Mouse (Mus musculus) yolk sac, embryonic 10.5 days (tissue): ENCODE results near the gene Ssna1.

Experiments used
- DNase-seq: peaks from one replicate; pipeline ENCODE4 v3.0.0-alpha.2; 2017; ENCODE audit warnings: low spot score

Gene Ssna1

DNA sequence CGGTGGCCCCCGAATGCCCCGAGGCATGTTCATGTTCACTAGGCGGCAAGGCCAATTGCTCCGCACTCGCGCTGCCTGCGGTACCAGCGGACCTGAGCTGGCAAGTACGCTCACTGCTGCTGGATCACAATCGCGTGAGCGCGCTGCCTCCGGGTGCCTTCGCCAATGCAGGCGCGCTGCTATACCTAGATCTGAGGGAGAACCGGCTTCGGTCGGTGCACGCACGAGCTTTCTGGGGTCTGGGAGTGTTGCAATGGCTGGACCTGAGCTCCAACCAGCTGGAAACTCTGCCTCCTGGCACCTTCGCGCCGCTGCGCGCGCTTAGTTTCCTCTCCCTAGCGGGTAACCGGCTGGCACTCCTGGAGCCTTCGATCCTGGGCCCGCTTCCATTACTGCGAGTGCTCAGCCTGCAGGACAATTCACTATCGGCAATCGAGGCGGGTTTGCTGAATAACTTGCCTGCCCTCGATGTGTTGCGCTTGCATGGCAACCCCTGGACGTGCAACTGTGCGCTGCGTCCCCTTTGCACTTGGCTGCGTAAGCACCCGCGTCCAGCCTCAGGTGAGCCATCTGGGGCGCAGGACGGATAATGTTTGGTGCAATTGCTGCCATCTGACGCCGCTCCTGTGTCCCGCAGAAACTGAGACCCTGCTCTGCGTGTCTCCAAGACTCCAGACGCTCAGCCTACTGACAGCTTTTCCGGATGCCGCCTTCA lies 18.0 kb upstream of the Ssna1 start:
- DNase-seq, result no peak

DNA sequence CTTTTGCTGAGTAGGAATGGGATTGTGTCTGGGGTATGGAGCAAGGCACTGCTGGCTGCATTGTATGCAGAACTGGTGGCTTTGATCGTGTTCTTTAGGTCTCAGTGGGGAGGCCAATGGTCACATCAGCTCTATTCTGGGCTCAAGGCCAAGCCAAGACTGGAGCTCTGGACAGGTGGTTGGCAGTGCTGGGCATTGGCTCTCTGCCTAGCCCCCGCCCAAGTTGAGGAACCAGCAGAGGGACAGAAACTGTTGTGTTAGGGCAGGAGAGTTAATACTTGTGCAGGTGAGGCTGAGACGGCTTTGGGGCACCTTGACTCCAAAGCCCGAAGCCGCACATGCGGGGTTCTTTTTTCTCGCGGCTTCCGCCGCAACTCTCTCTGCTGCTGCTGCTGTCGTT lies 17.4 kb upstream of the Ssna1 start, which contains the start of gene Lrrc26:
Gene Lrrc26, plus strand, starts transcription at position 265 of the 400 bp plus-strand sequence.
- DNase-seq, result no peak

DNA sequence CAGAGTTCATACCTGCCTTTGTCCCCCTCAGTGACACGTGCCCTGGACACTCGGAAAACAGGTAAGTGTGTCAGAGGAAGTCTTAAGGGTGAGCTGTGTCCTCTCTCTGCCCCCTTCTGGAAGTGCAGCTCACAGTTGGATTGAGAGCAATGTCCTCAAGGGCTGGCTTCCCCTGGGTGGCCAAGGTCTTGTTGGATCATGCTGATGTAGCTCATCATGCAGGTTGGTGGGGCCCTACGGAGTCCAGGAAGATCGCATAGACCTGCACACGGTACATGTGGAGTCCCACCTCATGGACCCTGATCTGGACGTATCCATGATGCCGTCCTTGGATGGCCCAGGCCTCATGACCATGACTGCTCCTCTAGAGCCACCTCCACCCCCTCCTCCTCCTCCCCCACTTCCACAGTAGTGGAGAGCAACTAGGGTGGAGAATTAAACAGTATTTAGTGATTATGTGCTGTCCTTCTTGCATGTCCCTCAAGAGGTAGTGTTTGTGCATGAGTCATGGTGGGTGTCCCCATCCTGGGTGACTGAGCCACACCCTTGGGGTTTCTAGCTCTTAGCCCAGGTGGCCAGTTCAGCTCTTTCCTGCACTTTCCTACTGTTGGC lies 16.6 kb upstream of the Ssna1 start:
- no peak for DNase-seq

DNA sequence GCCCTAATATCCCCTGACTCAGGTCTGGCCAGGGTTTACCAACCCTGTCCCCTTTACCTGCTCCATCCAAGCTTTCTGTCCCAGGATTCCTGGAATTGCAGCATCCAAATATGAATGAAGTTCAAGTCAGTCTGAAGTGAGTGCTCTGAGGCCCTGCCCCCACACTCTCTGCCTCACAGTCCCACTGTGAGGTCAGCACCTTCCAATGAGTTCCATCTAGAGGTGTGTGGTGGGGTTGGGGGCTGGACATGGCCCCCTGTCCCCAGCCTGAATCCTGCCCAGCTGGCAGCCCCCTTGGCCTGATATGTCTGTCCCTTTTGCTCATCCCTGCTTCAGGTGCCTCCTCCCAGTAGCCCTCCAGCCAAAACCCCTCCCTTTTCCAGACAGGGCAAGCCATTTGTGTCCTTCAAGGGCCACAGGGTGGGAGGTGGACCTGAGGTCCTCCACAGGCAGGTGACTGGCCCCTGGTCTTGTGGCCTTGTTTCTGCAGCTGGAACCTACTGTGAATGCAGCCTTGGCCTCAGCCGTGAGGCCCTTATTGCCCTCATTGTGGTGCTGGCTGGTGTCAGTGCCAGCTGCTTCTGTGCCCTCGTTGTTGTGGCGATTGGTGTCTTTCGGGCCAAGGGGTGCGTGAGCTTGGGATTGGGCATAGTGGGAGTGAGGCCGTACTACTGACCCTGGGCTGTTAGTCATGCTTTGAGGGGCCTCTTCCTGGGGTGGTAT lies 15.8 kb upstream of the Ssna1 start, which contains the start of gene Tmem210:
Gene Tmem210, plus strand, starts transcription at position 219 of the 723 bp plus-strand sequence.
- no peak for DNase-seq

DNA sequence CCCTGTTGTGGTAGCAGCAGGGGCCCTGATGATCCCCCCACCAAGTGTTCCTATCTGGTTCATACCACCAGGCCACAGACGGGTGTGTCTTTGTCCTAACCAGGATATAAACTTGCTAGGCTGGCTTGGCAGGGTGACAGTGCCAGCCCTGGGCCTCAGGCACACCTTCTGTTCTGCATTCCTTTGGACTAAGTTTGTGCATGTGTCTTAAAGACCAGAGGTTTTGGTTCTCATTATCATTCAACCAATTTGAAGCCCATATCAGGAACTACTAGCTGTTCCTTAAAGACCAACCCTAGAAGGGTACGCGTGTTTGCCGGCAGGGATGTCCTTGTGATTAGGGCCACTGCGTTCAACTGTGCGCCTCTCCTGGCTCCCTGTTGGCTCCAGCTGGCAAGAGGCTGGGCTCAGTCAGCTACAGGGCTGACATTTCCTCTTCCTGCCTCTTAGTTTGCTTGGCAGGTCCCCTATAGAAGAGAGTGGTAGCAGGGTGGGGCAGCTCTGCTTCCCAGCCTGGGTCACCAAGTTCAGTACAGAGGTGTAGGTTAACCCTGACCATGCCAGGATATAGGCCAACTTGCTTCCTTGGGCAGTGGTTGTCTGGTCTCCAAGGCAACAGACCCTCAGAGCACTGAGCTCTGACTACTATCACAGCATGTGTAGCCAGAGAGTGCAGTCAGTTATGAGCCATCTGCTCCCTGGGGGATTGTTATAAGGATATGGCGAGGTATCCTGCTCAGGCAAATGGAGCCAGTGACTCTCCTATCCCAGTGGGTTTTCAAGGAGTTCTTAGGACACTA lies 14.8 kb upstream of the Ssna1 start:
- DNase-seq, result no peak

DNA sequence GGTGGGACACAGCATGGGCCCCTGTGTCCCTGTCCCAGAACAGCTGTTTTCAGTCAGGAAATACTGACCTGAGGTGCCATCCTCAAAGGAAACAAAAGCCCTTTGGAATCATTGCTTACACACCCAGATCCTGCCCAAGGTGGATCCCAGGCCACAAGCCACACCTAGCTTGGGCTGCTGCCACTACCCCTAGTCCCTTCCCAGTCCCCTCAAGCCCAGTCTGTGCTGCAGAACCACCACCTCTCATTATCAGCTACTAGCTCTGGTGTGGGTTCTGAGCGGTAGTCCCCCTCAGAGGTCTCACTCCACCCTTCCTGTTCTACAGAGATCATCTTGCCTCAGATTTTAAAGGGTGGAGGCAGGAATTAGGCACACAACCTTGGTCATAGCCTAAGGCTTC lies 14.1 kb upstream of the Ssna1 start:
- no peak for DNase-seq

DNA sequence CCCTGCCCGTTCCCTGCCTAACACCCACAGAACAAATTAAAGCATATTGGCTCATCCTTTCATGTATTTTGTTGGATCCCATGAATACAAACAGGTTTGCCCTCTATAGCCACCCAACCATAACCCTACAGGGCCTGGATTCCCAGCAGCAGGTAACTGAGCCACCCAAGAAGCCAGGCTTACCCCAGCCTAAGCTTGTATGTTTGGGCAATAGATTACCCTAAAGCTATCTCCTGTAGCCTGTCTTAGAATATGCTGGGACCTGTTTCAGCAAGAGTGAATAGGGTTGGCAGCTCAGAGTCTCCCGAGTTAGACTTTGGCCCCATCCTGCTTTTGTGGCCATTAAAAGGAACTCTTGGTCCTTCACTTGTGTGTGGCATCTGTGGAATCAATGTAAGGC lies 13.3 kb upstream of the Ssna1 start:
- no peak for DNase-seq

DNA sequence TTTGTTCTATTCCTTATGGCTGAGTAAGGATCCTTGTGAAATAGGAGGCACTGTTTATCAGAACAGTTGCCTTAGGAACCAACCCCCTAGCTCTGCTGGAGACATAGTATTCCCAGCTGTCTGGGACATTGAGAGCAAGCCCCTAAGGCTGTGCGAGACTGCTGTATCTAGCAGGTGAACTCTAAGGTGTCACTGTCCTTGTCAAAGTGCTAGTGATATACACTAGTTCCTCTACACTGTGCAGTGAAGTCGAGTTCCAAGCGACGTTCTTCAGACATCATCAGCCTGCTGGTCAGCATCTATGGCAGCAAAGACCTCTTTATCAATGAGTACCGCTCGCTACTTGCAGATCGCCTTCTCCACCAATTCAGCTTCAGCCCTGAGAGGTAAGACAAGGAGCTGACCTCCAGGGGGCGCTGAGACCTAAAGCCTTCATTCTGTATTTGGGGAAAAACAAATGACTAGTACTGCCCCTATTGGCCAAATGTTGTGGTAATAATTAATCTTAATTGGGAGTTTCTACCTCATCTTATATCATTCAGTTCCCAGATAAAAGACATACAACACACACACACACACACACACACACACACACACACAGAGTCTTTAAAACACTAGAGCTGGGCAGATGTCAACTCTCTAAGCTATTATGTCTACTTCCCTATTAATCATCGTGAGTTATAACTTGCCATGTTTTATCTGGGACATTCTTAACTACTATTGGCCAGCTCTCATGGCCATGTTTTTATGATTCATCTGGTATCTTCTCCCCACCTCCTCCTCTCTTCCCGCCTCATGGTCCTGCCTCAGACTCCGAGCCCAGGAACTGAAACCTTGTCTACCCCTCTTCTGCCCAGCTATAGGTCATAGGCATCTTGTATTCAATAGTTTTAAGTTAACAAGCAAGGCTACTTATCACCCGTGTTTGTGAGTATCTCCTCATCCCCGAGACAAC lies 7.0 kb upstream of the Ssna1 start:
- DNase-seq, result no peak

DNA sequence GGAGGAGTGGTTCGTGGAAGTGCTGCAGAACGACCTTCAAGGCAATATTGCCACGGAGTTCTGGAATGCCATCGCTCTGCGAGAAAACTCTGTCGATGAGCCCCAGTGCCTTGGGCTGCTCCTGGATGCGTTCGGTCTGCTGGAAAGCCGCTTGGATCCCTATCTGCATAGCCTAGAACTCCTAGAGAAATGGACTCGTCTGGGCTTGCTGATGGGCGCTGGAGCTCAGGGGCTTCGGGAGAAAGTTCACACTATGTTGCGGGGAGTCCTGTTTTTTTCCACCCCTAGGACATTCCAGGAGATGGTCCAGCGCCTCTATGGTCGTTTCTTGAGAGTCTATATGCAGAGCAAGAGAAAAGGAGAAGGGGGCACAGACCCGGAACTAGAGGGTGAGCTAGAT lies 772 bp upstream of the Ssna1 start:
- DNase-seq, result no peak

DNA sequence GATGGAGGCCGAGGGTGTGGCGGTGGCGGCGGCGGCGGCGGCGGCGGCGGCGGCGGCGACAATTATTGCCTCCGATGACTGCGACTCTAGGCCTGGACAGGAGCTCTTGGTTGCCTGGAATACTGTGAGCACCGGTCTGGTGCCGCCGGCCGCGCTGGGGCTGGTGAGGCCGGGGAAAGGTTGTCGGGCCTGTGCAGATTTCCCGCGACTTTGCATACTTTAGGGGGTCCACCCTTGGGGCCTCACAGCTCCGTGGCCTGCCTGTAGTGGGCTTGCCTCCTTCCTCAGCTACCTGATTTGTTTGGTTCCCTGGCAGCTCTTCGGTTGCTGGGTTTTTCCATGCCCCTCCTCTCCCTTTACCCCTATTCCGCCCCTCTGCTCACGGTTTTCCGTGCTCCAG lies 277 bp upstream of the Ssna1 start:
- DNase-seq, result no peak

DNA sequence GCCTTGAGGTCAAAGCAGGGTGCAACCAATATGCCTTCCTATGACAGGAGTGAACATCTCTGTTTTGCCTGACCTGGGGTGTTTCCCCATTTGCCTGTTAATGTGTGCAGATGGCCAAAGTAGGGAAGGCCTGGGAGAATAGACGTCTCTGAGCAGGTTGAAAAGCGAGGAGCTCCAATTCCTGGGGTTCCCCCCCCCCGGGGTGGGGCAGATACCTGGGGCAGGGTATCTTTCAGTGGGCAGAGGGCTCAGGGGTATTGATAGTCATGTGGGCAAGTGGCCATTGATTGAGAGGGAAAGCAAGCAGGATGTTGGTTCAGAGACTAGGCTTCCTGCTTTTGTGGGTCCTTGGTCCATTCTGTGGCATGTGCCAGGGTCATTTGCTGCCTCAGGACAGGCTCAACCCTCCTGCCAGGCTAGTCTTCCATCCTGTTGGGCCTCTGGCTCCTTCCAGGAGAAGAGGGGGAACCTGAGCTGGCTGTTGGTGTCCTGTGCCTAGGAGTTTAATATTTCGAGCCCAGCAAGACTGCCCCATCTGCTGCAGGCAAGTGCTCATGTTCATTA lies 4.4 kb downstream of the Ssna1 start:
- DNase-seq, result no peak

DNA sequence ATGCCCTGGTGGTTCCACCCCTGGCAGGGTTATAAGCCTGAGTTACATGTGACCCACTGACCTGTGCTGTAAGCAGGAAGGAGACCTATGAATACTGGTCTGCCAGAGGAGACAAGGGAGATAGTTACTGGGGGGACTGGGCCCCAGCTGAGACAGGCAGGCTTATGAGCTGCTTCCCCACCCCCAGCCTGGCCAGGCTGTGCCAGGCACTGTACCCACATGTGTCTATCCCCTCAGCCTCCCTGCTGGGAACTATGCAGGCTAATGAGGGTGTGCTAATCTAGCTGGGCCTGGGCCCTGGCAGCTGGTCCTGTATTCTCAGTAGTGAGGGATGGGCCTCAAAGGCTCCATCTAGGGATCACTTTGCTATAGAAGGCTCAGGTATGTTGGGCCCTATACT lies 5.0 kb downstream of the Ssna1 start:
- no peak for DNase-seq

DNA sequence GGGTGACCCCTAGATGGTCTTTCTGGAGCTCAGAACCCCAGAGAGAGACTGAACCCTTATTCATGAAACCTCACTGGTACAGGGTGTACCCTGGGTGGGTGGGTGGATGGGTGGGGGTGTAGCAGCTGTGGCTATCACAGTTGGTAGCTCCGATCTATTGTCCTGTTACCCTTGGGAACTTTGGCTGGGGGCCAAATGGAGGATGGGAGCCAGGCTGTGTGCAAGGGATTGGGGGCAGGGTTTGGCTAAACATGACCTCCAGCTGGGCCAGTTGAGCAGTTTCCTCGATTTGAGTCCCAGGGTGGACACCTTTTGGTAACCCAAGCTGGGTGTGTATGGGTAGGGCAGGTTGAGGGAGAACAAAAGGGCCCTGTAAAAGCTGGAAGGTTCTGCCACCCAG lies 5.5 kb downstream of the Ssna1 start:
- DNase-seq, result no peak

DNA sequence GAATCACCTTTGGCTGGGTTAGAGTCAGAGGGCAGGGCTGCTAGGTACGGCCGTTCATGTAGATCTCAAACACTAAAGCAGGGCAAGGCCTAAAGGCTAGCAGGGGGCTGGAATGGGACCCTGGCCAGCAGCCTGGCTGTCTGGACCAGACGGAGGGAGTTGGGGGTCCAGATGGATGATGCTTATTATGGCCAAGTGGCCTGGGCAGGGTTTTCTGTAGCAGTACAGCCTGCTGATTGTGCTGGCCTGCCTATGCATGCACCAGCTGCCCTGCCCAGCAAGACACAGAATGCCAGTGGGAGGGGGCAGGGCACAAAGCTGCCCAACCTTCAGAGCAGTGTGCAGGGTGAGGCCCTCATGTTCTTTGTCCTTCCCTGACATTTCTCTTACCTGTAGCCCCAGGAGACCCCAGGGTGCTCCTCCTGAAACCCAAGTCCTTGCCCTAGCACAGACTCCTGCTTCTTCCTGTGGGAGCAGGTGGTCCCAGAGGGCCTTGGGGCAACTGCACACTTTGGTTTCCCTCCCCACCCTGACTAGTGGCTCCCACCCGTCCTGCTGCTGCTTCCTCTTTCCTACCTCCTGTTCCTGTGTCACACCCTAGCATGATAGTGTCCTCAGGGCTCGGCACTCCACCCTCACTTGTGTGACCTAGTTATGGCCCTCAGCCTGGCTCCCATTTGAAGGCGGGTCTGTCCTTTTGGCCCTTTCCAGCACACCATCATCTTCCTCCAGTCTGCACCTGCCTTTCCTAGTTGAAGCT lies 6.2 kb downstream of the Ssna1 start:
- no peak for DNase-seq

DNA sequence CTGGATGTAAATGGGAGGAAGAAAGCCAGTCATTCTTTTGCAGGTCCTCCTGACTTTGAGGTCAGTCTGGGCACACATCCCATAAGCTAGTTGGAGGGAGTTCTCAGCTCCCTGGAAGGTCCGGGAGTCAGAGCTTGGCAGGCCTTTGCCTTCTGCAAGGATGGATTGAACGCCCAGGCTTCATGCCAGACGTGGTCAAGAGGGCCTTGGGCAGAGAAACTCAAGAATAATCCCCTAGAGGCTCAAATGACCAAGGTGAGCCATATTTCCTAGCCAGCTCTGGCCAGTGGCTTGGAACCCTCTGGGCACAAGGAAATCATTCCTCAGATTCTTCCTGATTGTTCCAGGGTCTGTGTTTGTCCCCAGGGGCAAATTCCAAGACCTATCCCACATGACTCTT lies 7.4 kb downstream of the Ssna1 start:
- DNase-seq, result no peak

DNA sequence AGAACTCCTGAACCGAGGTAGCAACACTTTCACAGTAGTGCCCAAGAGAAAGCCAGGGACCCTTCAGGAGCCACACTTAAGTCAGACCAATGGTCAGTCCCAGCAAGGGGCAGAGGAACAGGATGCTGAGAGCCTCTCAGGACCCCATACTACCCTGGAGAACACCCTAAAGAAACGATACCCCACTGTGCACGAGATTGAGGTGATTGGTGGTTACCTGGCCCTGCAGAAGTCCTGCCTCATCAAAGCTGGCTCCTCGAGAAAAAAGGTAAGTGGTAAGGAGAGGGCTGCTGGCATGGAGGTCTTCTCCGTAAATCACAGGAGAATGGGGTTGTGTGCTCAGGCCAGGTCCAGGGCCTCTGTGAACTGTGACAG lies 8.0 kb downstream of the Ssna1 start:
- DNase-seq, result no peak

DNA sequence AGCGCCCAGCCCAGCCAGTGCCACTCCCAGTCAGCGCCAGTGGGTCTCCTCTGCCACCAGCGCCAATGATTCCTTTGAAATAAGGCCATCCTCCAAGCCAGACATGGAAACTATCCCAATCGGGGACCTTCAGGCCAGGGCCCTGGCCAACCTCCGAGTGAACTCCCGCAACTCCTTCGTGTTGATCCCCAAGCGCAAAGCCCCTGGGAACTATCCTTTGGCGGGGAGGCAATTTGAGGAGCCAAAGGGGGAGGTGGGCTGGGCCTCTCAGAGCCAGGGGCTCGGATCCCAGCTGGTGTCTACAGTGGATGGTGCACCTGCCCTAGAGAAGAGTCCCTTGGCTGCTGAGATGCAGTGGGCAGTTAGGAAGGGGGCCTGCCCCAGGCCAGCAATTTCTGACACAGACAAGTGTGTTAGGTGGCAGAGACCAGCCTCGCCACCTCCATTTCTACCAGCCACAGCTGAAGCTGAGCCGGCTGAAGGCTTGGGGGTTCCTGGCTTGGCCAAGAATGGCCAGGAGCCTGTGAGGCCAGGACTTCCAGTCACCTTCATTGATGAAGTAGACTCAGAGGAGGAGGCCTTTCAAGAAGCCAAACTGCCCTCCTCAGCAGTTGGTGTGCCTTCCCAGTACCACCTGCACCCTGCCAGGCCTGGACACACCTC lies 8.5 kb downstream of the Ssna1 start:
- no peak for DNase-seq

DNA sequence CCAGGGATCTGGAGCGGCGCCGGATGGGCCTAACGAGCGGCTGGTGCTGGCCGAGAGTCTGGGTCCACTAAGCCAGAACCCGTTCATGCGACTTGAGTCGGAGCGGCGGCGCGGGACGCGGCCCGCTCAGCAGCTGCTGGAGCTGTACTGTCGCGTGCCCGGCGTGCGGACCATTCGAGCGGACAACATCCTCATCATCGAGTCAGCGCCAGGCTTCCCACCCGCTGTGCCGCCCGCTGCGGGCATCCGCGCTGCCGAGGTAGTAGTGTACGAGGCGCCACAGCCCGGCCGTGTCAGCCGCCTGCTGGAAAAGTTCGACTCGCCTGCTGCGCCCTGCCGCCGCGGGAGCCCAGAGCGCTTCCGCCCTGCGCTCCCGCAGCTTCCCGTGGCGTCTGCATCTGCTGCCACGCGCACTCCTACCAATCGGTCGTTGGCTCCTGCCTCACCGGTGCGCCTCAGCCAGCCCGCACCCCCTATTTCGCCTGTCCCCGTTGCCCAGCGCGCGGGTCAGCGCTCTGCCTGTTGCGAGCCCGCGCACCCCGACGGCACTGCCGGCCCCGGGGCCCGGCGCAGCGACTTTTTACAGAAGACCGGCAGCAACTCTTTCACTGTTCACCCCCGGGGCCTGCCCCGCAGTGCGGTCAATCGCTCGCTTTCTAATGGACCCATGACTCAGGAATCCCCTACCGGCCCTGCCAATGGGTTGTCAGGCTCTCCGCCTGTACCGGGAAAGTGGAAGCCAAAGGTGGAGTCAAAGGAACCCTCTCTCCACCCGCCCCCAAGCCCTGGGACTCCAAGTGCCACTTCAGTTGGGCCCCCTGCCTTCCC lies 9.2 kb downstream of the Ssna1 start:
- no peak for DNase-seq

DNA sequence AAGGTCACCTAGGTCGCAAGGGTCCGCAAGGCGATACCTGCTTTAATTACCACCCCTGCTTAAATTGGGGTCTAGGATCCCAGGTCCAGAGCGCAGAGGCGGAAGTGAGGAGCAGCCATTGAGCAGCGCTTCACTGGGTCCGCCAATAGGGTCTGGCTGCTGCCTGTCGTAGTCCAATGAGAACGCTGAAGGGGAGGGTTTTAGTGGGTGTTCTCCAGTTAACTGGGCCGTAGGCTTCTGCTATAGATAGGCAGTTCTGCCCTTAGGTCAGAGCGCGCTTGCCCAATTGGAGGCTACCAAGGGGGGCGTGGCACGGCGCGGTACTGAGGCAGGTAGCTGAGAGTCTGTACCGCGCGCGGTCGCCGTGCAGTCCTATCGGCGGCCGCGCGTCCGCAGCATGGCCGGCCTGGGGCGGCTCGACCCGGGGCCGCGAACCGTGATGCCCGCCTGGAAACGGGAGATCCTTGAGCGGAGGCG lies 9.9 kb downstream of the Ssna1 start, which contains the start of gene Tprn:
Gene Tprn, plus strand, starts transcription at position 328 of the 477 bp plus-strand sequence.
- DNase-seq, result peak; percentile 94
